Mouse (Mus musculus) gastrocnemius, adult 2 months (tissue): ENCODE measurements around the gene Bloc1s3. TPM values are rescaled to one million over a fixed set of nuclear protein-coding genes. Genes with fewer than 3 reads are reported as not detected.

ENCODE experiments used
- DNase-seq: peaks from one replicate; pipeline ENCODE4 v3.0.0; 2022
- H3K27ac ChIP-seq: fragments of 200-600 bp; 2 replicates; pipeline ENCODE4 v1.8.1; 2022; ENCODE audit warnings: mild to moderate bottlenecking
- H3K4me3 ChIP-seq: fragments of 200-600 bp; 2 replicates; pipeline ENCODE4 v1.8.1; 2022; ENCODE audit warnings: mild to moderate bottlenecking, moderate library complexity
- CTCF ChIP-seq: fragments of 200-600 bp; IDR thresholded peaks from 2 replicates; pipeline ENCODE4 v1.8.1; 2022; ENCODE audit warnings: antibody characterized with exemption, mild to moderate bottlenecking, moderate library complexity
- intact Hi-C: fragments of 180-260 bp; cut with DNase I; formaldehyde crosslinking; loops from one replicate; pipeline ENCODE4 v1.15.1; 2025
- total RNA-seq, 2 experiments: library from RNA; stranded (reverse); gene quantifications; 2 replicates each; pipeline ENCODE4 v1.2.3; 2021

Bloc1s3 gene
- total RNA-seq, 2 experiments from 2014 or later, result 1.7 to 2.1 TPM

GRCm38 (mm10) chr7:19494751-19495474 lies 13.3 kb downstream of the Bloc1s3 start:
- TF ChIP-seq CTCF, result no peak
- Histone ChIP-seq H3K27ac (peak overlapping the region; percentile 46; the same call in 1 of the 2 replicates), H3K4me3 (no peak overlapping the region)
- no peak for DNase-seq
- intact Hi-C loops, result no loop called here

DNA sequence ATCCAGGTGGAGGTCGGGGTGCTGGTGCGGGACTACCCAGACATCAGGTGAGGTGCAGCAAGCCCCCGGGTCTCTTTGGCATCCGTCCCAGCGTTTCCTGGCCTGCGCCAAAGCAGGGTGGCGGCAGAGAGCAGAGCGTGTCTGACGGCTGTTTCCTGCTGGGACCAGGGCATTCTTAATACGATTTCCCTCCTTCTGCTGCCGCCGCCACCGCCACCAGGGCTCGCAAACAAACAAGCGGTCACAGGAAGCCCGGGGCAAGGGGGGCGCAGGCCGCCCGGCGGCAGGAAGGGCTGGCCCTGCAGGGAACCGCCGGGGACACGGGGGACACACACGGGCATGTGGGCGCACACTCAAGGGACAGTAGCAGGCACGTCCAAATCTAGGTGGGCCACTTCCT lies 16.4 kb downstream of the Bloc1s3 start:
- peak; percentile 19; the same call in 1 of the 2 replicates for TF ChIP-seq CTCF
- H3K27ac ChIP-seq, result peak overlapping the region; percentile 56

GRCm38 (mm10) chr7:19489525-19489924 lies 18.6 kb downstream of the Bloc1s3 start:
- TF ChIP-seq CTCF, result no peak
- intact Hi-C loops, result no loop called here
- no peak for DNase-seq
- H3K27ac ChIP-seq, result no peak overlapping the region
- no peak overlapping the region for H3K4me3 ChIP-seq

More for the DNA sequence above, 16.4 kb downstream of the Bloc1s3 start:
- peak overlapping the region; percentile 47; the same call in 1 of the 2 replicates for H3K4me3 ChIP-seq
- DNase-seq, result peak; percentile 43
- intact Hi-C loops, result no loop called here

- intact Hi-C loops, result no loop called here
- TF ChIP-seq CTCF, result no peak
- Histone ChIP-seq H3K4me3 (no peak overlapping the region), H3K27ac (no peak overlapping the region)
- DNase-seq, result no peak
Observed at GRCm38 (mm10) chr7:19486549-19486948, 21.6 kb downstream of the Bloc1s3 start.

DNA sequence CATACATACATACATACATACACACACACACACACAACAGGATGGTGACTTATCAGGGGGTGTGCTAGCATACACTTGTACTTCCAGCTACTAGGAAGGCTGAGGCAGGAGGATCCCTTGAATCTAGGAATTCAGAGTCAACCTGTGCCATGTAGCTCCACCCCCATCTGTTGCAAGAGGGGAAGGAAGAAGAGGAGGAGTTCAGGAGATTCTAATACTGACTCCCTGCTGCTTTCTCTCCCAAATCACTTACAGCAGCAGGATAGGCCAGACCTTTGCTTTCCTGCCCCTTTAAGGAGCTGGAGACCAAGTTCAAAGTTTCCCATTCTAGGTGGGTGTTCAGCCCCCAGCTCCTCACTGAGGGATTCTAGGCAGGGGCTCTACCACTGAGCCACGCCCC lies 22.7 kb downstream of the Bloc1s3 start:
- no peak for DNase-seq
- no peak for TF ChIP-seq CTCF
- H3K27ac ChIP-seq, result no peak overlapping the region
- H3K4me3 ChIP-seq, result no peak overlapping the region
- intact Hi-C loops, result no loop called here

DNA sequence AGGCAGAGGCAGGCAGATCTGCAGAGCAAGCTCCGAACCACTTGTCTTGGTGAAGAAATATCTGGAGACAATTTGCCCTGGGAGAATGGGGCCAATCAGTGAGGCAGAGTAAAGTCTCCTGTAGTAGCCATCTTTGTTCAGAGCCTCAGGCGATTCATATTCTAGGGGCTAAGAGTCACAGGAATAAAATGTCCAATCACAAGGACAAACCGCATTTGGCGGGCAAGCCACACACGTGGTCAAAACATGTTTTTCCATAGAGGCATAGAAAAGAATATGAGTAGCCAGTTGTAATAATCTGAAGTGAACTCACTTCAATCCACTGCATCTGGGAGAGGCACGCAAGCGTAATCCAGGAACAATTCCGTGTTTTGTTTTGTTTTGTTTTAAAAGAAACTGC lies 24.9 kb downstream of the Bloc1s3 start:
- Histone ChIP-seq H3K27ac (no peak overlapping the region), H3K4me3 (no peak overlapping the region)
- TF ChIP-seq CTCF, result no peak
- DNase-seq, result no peak
- intact Hi-C loops, result no loop called here

DNA sequence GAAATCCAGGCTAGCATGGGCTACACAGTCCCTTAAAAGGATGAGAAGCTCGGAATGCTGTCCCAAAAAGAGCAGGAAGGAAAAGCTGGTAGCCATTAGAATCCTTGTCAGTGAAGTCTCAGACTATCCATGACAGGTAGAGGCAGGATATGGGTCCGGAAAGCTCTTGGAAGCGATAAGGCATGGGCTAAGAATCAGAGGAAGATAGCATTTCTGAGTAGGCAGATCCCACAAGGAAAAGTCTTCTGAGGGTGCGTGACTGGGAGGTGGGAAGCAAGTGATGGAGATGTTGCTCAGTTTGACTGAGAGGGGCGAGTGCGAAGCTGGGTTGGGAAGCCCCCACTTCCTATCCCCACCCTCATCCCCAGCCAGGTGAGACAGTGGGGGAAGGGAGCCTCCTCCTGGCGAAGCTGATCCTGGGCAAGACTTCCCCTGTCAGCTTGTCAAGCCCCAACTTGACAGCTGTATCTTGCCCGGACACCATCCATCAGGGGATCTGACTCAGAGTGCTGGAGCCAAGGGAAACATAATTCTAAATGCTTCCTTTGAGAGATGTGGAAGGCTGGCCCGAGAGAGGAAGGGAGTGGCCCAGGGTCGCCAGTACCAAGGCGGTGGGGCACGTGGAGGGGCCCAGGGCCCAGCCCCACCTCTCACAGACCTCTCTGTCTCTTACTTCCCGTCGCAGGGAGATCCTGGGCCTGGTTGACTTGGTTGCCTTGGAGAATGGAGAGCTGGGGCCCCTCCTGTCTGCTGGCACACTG lies 30.4 kb downstream of the Bloc1s3 start:
- no peak for DNase-seq
- TF ChIP-seq CTCF, result no peak
- Histone ChIP-seq H3K4me3 (no peak overlapping the region), H3K27ac (no peak overlapping the region)
- intact Hi-C loops, result no loop called here

- H3K4me3 ChIP-seq, result no peak overlapping the region
- DNase-seq, result no peak
- intact Hi-C loops, result no loop called here
- TF ChIP-seq CTCF, result peak; percentile 12; the same call in 1 of the 2 replicates
- no peak overlapping the region for H3K27ac ChIP-seq
Observed at GRCm38 (mm10) chr7:19477084-19477483, 31.1 kb downstream of the Bloc1s3 start.

- peak; percentile 89 for DNase-seq
- peak overlapping the region; percentile 78 for H3K4me3 ChIP-seq
- intact Hi-C loops, result no loop called here
- H3K27ac ChIP-seq, result peak overlapping the region; percentile 67
- TF ChIP-seq CTCF, result no peak
Observed at GRCm38 (mm10) chr7:19473875-19474443, 34.2 kb downstream of the Bloc1s3 start.

- intact Hi-C loops, result no loop called here
- TF ChIP-seq CTCF, result no peak
- no peak for DNase-seq
- H3K27ac ChIP-seq, result 0 out of 2 replicates have a peak overlapping the region, but pooled peaks have one; percentile 12
- H3K4me3 ChIP-seq, result no peak overlapping the region
Observed at GRCm38 (mm10) chr7:19472403-19472802, 35.8 kb downstream of the Bloc1s3 start.

DNA sequence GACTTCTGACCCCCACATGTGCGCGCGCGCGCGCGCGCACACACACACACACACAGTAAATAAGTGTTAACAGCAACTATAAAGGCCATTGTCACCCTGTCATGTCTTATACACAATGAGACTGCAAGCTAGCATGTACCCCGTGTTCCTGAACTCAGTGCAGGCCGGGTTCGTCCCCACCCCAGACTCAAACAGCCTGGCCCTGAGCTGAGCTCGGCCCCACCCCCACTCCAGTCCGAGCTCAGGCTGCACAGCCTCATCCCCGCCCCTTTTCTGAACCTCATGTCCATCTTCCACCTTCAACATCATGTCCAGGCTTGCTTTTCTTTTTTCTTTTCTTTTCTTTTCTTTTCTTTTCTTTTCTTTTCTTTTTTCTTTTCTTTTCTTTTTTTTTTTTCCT lies 37.9 kb downstream of the Bloc1s3 start:
- intact Hi-C loops, result no loop called here

GRCm38 (mm10) chr7:19469404-19469803 lies 38.8 kb downstream of the Bloc1s3 start:
- no peak overlapping the region for H3K27ac ChIP-seq
- intact Hi-C loops, result no loop called here
- H3K4me3 ChIP-seq, result no peak overlapping the region
- DNase-seq, result no peak
- no peak for TF ChIP-seq CTCF

More for the DNA sequence above, 37.9 kb downstream of the Bloc1s3 start:
- no peak overlapping the region for H3K27ac ChIP-seq
- no peak for TF ChIP-seq CTCF
- no peak overlapping the region for H3K4me3 ChIP-seq
- DNase-seq, result no peak

- DNase-seq, result no peak
- intact Hi-C loops, result no loop called here
- no peak overlapping the region for H3K4me3 ChIP-seq
- no peak for TF ChIP-seq CTCF
- no peak overlapping the region for H3K27ac ChIP-seq
Observed at GRCm38 (mm10) chr7:19468279-19468678, 39.9 kb downstream of the Bloc1s3 start.
